Mouse (Mus musculus): ENCODE results near the gene Grin2b.
"Not testable (repeated sequence)": the region's sequence is repeated elsewhere in the genome, so short reads cannot be mapped to it uniquely, and the experiment has no call there.

The Grin2b gene

DNA sequence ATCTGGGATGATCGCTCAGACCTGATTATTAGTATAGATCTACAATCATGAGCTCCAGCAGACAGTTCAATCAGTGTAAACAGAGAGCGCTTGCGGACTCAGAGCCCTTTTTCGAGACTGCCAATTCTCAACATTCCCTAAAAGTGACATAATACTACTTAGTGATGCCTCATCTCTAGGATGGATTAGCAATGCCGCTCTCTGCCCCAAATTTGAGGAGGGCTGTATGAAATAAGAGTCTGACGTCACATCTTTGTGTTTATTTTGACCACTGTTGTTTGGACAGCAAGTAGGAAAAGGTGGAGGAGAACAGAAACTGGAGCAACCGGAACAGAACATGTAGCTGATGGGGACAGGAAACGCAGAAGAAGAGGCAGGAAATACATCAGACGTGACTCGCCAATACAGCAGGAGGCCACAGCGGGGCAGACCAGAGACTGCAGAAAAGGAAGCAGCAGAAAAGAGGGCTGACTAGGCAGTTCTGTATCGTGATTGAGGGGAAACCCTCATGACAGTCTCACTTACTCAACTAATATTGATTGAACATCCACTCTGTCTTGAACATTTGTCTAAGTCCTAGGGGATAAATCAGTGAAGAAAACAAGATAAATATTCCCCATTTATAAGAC, 472.5 kb downstream of the Grin2b start:
- ATAC-seq (ENCODE audit: low TSS enrichment) = no peak

DNA sequence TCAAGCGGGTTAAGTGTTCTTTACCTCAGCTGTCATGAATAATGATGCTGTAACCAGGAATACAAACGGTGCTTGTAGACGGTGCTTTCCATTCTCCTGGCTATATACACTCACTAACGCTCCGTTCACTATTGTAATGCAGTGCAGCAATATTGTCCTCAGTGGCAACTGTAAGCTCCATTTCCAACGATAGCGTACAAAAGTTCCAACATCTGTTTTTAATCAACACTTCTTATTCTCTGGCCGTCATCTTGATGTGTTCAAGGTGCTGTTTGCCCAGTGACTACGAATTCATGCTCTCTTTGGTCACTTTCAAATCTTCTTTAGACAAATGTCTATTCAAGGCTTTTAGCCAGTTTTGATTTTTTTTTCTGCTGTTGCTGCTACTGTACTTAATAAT, 480.8 kb downstream of the Grin2b start:
- no peak for ATAC-seq (ENCODE audit: low TSS enrichment)

DNA sequence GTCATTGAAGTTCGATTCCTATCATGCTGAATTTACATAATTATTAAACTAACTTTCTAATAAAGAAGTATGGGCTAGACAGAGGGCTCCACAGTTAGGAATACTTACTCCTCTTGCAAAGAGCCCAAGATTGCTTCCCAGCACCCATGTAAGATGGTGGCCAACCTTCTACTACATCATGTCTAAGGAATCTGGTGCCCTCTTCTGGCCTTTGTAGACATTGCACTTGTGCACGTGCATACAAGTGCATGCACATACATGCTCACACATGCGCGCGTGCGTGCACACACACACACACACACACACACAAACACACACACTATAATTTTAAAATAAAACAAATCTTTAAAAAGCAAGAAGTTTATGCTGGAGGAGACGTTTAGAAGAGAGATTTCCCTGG, 481.8 kb downstream of the Grin2b start:
- no peak for ATAC-seq (ENCODE audit: low TSS enrichment)

DNA sequence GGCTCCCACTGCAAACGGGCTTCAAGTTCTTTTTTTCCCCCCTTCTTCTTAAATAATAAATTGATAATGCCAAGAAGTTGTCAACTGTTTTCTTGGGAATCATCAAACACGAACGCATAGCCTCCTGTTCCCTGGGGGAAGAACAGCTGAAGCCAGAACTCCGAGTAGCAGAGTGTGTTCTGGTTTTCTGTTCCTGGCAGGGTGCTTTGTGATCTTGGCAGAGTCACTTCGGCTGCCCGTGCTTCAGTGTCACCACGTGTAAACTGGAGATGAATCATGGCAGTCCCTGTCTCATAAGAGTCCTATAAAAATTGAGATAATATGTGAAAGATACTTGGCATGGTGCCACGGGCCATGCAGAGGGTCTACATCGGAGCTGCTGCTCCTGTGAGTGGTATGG, 485.4 kb downstream of the Grin2b start:
- ATAC-seq (ENCODE audit: low TSS enrichment) = peak; percentile 71

DNA sequence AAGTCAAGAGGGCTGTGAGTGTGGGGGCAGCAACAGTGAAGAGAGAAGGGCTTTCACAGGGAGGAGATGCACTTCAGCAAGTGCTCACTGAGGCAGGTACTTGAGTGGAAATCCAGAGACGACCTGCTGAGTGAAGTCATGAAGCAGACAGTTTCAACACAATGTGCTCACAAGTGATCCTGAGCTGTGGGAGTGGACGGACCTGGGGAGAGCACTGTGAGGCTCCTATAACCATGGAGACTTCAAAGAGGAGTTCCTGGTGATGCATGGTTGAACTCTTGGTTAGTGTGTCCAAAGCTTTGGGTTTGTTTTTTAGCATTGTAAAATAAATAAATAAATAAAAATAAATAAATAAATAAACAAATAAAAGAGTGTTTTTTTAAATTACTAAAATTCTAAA, 489.1 kb downstream of the Grin2b start:
- ATAC-seq (ENCODE audit: low TSS enrichment) = no peak

DNA sequence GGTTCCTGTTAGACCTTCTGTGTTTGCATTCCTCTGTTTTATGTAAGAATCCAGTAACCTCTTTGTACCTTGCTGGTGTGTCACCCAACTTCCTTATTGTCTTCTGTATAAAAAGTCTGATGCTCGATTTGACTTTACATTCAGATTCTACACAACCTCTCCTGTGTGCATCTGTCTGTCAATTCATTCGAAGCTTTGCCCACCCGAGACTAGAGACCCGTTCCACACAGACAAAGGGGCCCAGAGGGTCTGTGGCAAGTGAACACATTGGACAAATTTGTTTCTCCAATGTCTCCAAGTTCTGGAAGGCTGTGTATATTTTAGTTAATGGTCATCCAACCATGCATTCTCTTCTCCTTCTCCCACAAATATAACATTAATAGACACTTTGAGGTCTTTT, 491.9 kb downstream of the Grin2b start:
- not testable (repeated sequence) for ATAC-seq (ENCODE audit: low TSS enrichment)

DNA sequence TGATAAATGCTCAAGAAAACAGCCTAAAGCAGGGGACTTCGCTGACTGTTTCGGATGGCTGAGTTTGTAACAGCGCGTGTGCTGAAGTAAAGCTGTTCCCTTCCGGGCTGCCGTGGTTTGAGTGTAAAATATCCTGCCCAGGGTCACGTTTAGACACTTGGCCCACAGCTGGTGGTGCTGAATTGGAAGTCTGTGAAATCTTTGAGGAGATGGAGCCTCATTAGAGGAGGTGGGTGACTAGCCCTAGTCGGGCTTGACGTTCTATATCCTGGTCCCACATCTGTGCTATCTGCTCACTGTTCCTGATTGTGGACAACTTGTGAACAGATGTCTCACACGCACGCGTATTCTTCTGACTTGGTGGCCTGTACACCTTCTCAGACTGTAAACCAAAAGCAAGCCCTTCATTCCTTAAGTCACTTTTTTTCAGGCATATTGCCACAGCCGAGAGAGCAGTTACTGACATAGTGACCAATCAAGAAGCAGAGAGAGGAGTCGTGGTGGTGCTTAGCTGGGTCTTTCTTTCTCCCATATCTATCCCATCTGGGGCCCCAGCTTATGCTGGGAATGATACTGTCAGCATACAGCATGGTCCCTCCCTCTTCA, 493.1 kb downstream of the Grin2b start:
- ATAC-seq (ENCODE audit: low TSS enrichment) = no peak

DNA sequence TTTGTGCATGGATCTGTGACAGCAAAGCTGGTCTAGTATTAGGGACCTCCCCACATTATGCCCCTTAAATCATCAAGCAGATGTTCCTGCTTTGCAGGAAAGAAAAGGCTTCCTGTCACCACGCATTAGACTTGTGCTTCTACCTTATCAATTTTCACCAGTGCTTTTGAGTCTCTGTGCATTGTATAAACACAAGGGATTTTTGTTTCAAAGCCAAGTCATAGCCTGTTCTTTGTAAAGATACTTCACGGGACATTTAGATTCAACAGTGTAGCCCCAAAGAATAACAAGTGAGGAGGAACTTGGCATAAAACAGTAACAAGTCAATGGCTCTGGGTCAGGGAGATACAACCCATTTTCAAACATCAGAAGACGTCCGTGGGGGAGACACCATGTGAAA, 498.9 kb downstream of the Grin2b start:
- ATAC-seq (ENCODE audit: low TSS enrichment) = no peak

DNA sequence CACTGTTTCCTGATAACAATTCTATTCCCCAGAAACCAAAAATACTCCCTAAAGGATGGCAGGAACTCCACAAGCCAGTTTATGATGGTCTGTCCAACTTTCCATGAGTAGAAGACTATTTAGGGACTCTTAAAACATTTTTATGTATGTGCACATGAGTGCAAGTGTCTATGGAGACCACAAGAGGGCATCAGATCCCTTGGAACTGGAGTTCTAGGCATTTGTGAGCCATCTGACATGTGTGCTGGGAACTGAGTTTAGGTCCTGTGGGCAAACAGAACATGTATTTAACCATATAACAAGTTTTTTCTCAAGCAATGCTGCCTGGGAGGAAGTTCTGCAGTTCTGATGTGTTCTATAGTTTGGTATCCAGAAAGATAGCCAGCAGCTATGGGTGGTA, 501.3 kb downstream of the Grin2b start:
- ATAC-seq (ENCODE audit: low TSS enrichment) = no peak

Measured in frontal cortex, adult (tissue).